Mouse (Mus musculus) hindbrain, embryonic 13.5 days (tissue): ENCODE results near the gene Veph1. TPM values are rescaled to one million over a fixed set of nuclear protein-coding genes. Genes with fewer than 3 reads are reported as not detected.

Experiments used
- ATAC-seq: fragments of 200-750 bp; cut with Nextera tagmentation; 2 replicates; pipeline ENCODE4 v1.8.0; 2017; ENCODE audit warnings: moderate TSS enrichment; ENCODE audit not compliant: low FRiP score
- H3K27ac ChIP-seq: fragments of 300-500 bp; sonication (generic); 2 replicates; pipeline ENCODE4 v1.5.1; 2015; ENCODE audit warnings: inconsistent platforms, mild to moderate bottlenecking, moderate library complexity
- H3K27me3 ChIP-seq: fragments of 300-500 bp; sonication (generic); 2 replicates; pipeline ENCODE4 v1.6.1; 2015; ENCODE audit warnings: mild to moderate bottlenecking, inconsistent platforms
- H3K36me3 ChIP-seq: fragments of 300-500 bp; sonication (generic); 2 replicates; pipeline ENCODE4 v1.6.1; 2015; ENCODE audit warnings: mild to moderate bottlenecking, inconsistent platforms
- H3K4me1 ChIP-seq: fragments of 300-500 bp; sonication (generic); replicated peaks from 2 replicates; pipeline ENCODE4 v1.6.1; 2015; ENCODE audit warnings: inconsistent platforms
- H3K4me2 ChIP-seq: fragments of 300-500 bp; sonication (generic); 2 replicates; pipeline ENCODE4 v1.6.1; 2015; ENCODE audit warnings: inconsistent platforms, mild to moderate bottlenecking, moderate library complexity
- H3K4me3 ChIP-seq: fragments of 300-500 bp; sonication (generic); 2 replicates; pipeline ENCODE4 v1.5.1; 2015; ENCODE audit warnings: mild to moderate bottlenecking, inconsistent platforms
- H3K9ac ChIP-seq: fragments of 300-500 bp; sonication (generic); 2 replicates; pipeline ENCODE4 v1.6.1; 2015; ENCODE audit warnings: mild to moderate bottlenecking, inconsistent platforms
- H3K9me3 ChIP-seq: fragments of 300-500 bp; sonication (generic); 2 replicates; pipeline ENCODE4 v1.6.1; 2016; ENCODE audit warnings: inconsistent platforms
- WGBS: fragments of 180-500 bp; shearing (Covaris S2); methylation state at CpG from one replicate; pipeline ENCODE4 v1.1.7; 2015; 5-methylcytosine and 5-hydroxymethylcytosine counted together
- polyA plus RNA-seq: library from polyadenylated mRNA; unstranded; fragments of >200 nt; fragmentation: Nextera tagmentation; extraction: Ambion mirVana; gene quantifications from 2 replicates; pipeline ENCODE4 v1.2.1, GENCODE M21; 2015

Veph1 gene
- polyA plus RNA-seq, 1 experiment from 2014 or later, result 4.6 TPM

DNA sequence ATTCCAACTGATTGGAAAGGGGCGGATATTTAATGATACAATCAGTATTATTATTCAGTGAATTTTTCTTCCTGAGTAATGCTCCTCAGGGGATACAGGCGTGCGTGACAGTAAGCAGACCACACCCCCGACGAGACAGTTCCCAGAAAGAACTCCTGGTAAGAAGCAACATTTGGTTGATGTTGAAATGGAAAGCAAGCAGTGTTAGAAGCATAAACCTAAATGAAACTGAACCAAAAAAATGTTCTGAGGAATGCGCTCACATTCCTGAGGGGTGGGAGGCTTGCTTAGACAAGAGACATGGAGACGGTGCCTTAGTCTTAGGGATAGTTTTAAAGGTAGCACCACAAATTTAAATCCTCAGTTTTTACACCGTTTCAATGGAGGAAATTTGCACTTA lies 80.9 kb downstream of the Veph1 start:
- WGBS, result 78% methylated on average over 8 of the region's 8 CpGs
- Histone ChIP-seq H3K36me3 (no peaks in the 10 kb centered on the region), H3K4me1 (peaks cover 12% of the 10 kb centered on the region), H3K27ac (no peak overlapping the region), H3K27me3 (peaks cover 19% of the 10 kb centered on the region; the same call in 1 of the 2 replicates), H3K9me3 (no peaks in the 10 kb centered on the region), H3K4me3 (no peak overlapping the region), H3K4me2 (no peak overlapping the region), H3K9ac (no peak overlapping the region)
- ATAC-seq, result no peak

DNA sequence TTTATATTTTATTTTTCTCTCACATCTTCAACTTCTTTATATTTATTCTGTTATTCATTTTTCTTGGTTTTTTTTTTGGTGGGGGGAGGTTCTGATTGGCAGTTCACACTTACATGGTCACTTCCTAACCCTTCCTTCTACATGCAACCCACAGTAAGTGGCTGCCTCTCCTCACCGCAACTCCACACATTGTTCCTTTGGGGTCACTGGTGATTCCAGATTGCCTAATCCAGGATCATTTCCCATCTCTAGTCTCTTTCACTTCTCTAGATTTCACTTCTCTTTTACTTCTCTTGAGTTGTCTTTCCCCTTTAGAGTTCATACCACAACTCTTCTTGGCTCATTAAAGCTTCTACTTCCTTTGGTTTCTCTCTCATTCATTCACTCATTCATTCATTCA lies 83.1 kb downstream of the Veph1 start:
- H3K9me3 ChIP-seq, result no peaks in the 10 kb centered on the region
- no peak overlapping the region for H3K9ac ChIP-seq
- H3K4me1 ChIP-seq, result no peaks in the 10 kb centered on the region
- 100% methylated on average over 1 of the region's 1 CpGs for WGBS
- H3K27me3 ChIP-seq, result 0 out of 2 replicates have a peak, but pooled peaks cover 5% of the 10 kb centered on the region
- H3K27ac ChIP-seq, result no peak overlapping the region
- no peak for ATAC-seq
- H3K4me3 ChIP-seq, result no peak overlapping the region
- H3K36me3 ChIP-seq, result no peaks in the 10 kb centered on the region
- H3K4me2 ChIP-seq, result no peak overlapping the region

DNA sequence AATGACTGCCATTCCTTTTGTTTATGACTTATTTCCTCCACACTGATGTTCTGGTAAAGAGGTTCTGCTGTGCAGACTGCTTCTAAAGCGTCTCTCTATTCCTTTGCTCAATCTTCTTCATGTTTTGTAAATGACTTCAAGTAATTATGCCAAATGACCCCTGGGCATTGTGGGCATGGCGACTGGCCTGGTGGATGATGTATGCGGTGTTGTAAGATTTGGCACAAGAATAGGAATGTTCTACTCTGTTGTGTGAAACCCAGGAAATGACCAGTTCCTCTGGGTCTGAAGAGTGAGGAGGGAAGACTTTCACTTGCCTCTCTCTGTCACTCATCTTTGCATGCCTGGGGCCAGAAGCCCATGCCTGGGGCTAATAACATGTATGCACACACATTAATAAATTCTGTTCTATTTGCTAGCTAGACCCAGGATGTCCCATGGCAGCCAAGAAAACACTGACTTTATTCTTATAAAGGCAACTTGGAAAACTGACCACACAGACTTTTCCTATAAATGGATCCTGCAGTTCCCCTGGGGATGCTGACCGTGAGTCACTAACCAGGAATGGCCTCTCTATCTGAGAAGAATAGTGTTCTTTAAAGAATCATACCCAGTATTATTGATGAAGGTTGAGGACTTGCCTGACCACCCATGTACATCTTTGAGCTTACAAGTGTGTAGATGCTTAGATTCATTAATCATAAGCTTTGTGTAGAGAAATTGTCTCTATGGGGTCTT lies 87.6 kb downstream of the Veph1 start:
- no peaks in the 10 kb centered on the region for H3K9me3 ChIP-seq
- H3K4me2 ChIP-seq, result no peak overlapping the region
- no peak overlapping the region for H3K27ac ChIP-seq
- 75% methylated on average over 4 of the region's 4 CpGs for WGBS
- H3K4me1 ChIP-seq, result no peaks in the 10 kb centered on the region
- no peak overlapping the region for H3K4me3 ChIP-seq
- no peak for ATAC-seq
- H3K36me3 ChIP-seq, result no peaks in the 10 kb centered on the region
- H3K27me3 ChIP-seq, result no peaks in the 10 kb centered on the region
- no peak overlapping the region for H3K9ac ChIP-seq

DNA sequence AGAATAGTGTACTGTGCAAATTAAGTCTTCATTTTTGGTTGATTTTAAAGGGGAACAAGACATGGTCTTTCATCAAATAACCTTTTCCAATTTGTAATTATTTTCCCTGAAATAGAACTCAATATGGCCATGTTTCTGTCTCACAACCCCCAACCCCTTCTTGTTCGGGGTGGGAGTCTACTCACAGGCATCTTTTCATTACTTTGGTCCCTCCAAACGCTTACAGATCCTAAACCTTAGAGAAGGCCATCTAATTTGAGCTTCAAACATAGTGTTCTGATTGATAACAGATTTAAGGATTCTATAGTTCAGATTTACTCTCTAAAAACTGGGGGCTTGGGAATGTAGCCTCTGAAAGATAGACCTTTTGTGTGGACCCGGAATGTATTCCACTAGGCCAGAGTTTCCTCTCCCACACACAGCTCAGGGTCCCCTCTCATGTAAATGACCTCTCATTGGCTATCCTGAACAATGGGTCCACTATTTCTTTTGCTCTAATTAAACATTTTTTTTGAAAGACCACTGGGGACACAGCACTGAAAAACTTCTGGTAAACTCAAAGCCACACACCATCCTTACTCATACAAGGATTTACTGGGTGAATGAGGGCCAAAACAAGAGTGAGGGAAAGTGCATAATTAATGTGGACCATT lies 102.6 kb downstream of the Veph1 start:
- no peaks in the 10 kb centered on the region for H3K4me1 ChIP-seq
- WGBS, result 64% methylated on average over 3 of the region's 3 CpGs
- no peak overlapping the region for H3K27ac ChIP-seq
- H3K9me3 ChIP-seq, result no peaks in the 10 kb centered on the region
- H3K4me3 ChIP-seq, result no peak overlapping the region
- H3K36me3 ChIP-seq, result no peaks in the 10 kb centered on the region
- H3K4me2 ChIP-seq, result no peak overlapping the region
- H3K27me3 ChIP-seq, result no peaks in the 10 kb centered on the region
- no peak for ATAC-seq
- H3K9ac ChIP-seq, result no peak overlapping the region

DNA sequence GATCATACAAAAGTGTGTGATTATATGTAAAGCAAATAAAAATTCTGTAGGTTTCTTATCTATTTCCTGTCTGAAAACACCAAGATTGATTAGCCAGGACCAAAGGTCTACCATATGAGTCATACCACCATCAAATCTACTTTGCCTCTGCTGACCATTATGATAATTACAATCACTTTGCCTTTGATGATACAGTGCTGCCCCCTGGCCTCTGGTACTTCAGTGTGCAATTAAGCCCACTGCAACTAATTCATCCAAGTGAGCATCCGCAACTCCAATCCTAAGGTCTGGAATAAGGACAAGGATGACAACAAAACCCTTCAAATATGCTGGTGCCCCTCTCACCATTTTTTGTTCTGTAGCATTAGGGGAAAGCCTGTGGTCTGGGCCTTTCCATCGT lies 117.0 kb downstream of the Veph1 start:
- no peaks in the 10 kb centered on the region for H3K27me3 ChIP-seq
- H3K4me1 ChIP-seq, result no peaks in the 10 kb centered on the region
- no peaks in the 10 kb centered on the region for H3K9me3 ChIP-seq
- ATAC-seq, result no peak
- H3K27ac ChIP-seq, result no peak overlapping the region
- no peak overlapping the region for H3K4me3 ChIP-seq
- WGBS, result 77% methylated on average over 2 of the region's 2 CpGs
- no peaks in the 10 kb centered on the region for H3K36me3 ChIP-seq
- H3K4me2 ChIP-seq, result no peak overlapping the region
- H3K9ac ChIP-seq, result no peak overlapping the region

DNA sequence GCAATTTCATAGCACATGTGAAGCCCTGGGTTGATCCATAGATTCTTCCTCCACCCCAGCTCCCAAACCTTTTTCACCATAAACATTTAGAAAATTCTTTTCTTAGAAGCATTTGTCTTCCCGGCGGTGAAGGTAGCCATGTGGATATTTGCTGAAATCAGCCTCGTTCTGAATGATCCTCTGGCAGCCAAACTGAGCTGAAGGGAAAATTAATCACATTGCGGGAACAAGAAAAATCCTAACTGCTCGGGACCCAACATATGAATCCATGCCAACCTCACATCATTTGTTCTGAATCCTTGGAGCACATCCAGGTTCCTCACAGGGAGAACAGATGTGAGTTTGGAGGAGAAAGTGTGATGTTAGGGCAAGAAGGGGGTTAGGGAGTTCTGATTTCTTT lies 123.7 kb downstream of the Veph1 start:
- Histone ChIP-seq H3K27me3 (no peaks in the 10 kb centered on the region), H3K27ac (no peak overlapping the region), H3K9me3 (no peaks in the 10 kb centered on the region), H3K4me1 (peaks cover 5% of the 10 kb centered on the region; the same call in 1 of the 2 replicates), H3K4me2 (no peak overlapping the region), H3K4me3 (no peak overlapping the region), H3K36me3 (no peaks in the 10 kb centered on the region), H3K9ac (no peak overlapping the region)
- WGBS, result 72% methylated on average over 5 of the region's 5 CpGs
- no peak for ATAC-seq

DNA sequence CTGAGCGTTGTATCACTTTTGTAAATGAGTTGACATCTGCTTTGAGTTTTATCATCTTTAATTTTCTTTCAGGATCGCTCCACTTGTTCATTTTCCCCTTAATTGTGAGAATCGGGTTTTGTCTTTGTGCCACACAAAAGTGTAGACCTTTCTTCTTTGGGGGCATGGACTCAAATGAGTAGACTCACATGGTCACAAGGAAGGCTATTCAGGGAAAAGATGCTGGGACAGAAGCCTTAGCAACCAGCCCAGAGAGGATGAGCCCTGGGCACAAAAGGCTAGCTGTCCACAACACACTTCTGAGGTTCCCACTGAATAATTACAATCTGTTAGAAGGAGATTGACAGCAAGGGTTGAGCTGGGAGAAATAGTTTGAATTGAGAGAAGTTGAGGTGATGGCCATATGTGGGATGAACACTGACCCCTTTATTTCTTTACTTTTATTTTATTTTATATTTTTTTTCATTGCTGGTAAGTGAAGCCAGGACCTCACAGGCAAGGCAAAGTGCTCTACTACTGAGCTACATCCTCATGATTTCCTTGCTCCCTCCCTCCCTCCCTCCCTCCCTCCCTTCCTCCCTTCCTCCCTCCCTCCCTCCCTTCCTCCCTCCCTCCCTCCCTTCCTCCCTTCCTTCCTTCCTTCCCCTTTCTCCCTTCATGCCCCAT lies 126.6 kb downstream of the Veph1 start:
- Histone ChIP-seq H3K27me3 (no peaks in the 10 kb centered on the region), H3K4me1 (peaks cover 5% of the 10 kb centered on the region; the same call in 1 of the 2 replicates), H3K27ac (no peak overlapping the region), H3K9me3 (no peaks in the 10 kb centered on the region), H3K4me3 (no peak overlapping the region), H3K4me2 (no peak overlapping the region), H3K9ac (no peak overlapping the region), H3K36me3 (no peaks in the 10 kb centered on the region)
- WGBS, result 28% methylated on average over 3 of the region's 3 CpGs
- ATAC-seq, result peak; percentile 65; the same call in 1 of the 2 replicates

DNA sequence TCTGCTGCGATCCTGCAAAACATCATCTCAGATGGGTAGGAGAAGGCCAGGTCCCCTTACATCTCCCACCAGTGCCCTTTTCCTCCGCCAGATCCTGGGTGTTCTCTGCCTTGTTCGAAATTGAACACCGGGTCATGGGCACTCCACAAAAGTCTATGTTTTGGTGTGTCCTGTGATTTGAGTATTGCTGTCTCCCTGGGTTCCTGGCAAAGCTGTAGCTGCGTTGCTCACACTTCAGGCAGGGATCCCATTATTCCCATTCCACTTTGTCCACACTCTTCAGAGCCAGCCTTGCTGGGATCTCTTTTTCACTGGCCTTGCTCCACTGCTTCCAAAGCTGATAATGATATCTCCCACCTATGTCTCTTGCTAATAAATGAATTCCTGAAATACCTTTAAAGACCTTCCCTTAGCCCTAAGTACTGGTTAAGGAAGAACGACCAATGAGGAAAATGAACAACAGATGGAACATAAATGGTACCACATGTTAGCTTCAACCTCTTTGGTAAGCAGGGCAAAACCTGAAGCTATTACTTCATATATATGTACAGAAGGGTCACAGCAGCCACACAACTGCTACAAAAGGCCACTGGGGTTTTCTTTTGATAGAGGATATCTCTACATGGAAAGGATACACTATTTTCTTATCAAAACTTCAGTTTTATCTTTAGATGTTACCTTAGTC lies 129.9 kb downstream of the Veph1 start:
- peaks cover 5% of the 10 kb centered on the region; the same call in 1 of the 2 replicates for H3K4me1 ChIP-seq
- no peak overlapping the region for H3K9ac ChIP-seq
- no peak overlapping the region for H3K4me2 ChIP-seq
- H3K27me3 ChIP-seq, result no peaks in the 10 kb centered on the region
- WGBS, result 81% methylated on average over 6 of the region's 6 CpGs
- H3K9me3 ChIP-seq, result no peaks in the 10 kb centered on the region
- no peak overlapping the region for H3K4me3 ChIP-seq
- no peak overlapping the region for H3K27ac ChIP-seq
- H3K36me3 ChIP-seq, result no peaks in the 10 kb centered on the region
- no peak for ATAC-seq

DNA sequence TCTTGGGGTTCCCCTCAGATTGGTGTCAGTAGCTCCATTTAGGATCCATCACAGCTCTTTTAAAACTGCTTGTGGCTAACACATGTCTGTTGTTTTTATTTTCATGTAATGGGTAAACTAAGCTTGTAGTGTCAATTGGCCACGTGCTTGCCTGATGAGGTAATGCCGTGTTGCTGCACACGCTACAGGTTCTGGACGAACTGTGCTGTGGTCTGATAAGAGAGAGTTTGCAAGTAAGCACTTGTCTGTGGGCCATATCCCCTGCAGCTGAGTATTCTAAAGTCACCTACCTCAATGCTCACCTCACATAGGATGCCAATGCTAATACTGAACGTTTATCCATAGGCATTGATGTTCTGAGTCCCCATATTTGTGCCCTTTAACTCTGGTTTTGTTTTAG lies 131.6 kb downstream of the Veph1 start:
- ATAC-seq, result no peak
- no peaks in the 10 kb centered on the region for H3K27me3 ChIP-seq
- no peak overlapping the region for H3K4me3 ChIP-seq
- H3K4me2 ChIP-seq, result no peak overlapping the region
- H3K9ac ChIP-seq, result no peak overlapping the region
- 85% methylated on average over 5 of the region's 5 CpGs for WGBS
- no peak overlapping the region for H3K27ac ChIP-seq
- no peaks in the 10 kb centered on the region for H3K36me3 ChIP-seq
- no peaks in the 10 kb centered on the region for H3K9me3 ChIP-seq
- H3K4me1 ChIP-seq, result peaks cover 5% of the 10 kb centered on the region; the same call in 1 of the 2 replicates

DNA sequence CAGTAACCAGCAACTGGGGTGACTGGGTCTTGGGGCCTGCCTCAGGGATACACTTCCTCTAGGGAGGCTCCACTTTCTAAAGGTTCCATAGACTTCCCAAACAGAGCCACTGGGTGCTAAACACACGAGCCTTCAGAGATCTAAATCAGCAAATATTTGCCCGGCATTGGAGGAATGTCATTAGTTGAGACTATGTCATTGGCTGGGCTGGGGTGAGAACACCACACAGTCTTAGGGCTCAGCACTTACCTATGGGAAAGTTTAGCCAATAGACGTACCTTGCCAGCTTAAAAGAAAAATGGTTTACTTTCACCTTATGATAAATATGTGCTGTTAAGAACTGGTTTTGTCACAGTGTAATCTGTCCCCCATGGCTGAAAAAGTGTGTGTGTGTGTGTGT lies 132.1 kb downstream of the Veph1 start:
- H3K27me3 ChIP-seq, result no peaks in the 10 kb centered on the region
- peaks cover 4% of the 10 kb centered on the region; the same call in 1 of the 2 replicates for H3K4me1 ChIP-seq
- no peaks in the 10 kb centered on the region for H3K36me3 ChIP-seq
- WGBS, result 81% methylated on average over 3 of the region's 3 CpGs
- no peak overlapping the region for H3K9ac ChIP-seq
- no peak overlapping the region for H3K4me3 ChIP-seq
- H3K27ac ChIP-seq, result no peak overlapping the region
- H3K4me2 ChIP-seq, result no peak overlapping the region
- ATAC-seq, result no peak
- no peaks in the 10 kb centered on the region for H3K9me3 ChIP-seq

DNA sequence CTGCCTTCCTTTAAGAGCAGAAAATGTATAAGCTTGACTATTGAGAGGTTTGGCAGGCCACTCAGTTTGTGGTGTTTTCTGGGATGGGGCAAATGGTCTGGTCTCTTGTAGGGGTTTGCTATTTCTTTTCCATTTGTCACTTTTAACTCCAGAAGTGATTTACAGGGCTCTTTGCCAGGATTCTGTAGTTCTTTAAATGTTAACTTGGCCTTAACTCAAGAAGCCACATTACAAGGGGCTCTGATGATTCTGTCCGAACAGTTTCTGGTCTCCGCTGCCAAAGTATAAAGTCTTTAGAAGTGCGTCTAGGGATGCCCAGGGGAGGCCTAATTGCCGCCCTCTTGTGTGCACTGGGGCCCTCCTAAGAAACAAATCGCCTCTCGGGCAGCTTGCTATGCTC lies 134.0 kb downstream of the Veph1 start:
- Histone ChIP-seq H3K4me1 (no peaks in the 10 kb centered on the region), H3K27me3 (no peaks in the 10 kb centered on the region), H3K36me3 (no peaks in the 10 kb centered on the region), H3K4me2 (no peak overlapping the region), H3K4me3 (no peak overlapping the region), H3K9ac (no peak overlapping the region), H3K27ac (no peak overlapping the region), H3K9me3 (no peaks in the 10 kb centered on the region)
- ATAC-seq, result no peak
- WGBS, result 72% methylated on average over 6 of the region's 6 CpGs

DNA sequence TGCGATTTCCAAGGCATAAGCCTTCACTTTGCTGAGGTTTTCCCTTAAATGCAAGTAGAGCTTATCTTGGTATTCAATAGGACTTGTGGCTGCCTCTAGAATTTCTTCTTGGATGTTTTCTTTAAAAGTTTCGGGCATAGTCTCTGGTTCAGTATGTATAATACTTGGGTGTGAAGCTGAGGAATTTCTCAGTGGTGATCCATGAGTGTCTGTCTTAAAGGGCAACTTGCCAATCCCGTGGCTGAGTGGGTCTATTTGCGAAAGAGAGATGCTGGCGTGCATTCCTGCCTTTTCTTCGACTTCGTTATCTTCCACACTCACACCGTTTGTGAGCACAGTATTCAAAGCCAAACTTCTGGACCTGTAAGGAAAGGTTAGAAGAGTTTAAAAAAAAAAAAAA lies 138.7 kb downstream of the Veph1 start:
- 79% methylated on average over 8 of the region's 8 CpGs for WGBS
- Histone ChIP-seq H3K9ac (no peak overlapping the region), H3K4me1 (no peaks in the 10 kb centered on the region), H3K9me3 (no peaks in the 10 kb centered on the region), H3K4me3 (no peak overlapping the region), H3K27me3 (no peaks in the 10 kb centered on the region), H3K36me3 (no peaks in the 10 kb centered on the region), H3K4me2 (no peak overlapping the region), H3K27ac (no peak overlapping the region)
- ATAC-seq, result no peak
